Mouse (Mus musculus) NIH3T3 (cell line): Measurements from ENCODE around the gene Gm5346.
"Not testable (repeated sequence)": the region's sequence is repeated elsewhere in the genome, so short reads cannot be mapped to it uniquely, and the experiment has no call there.

ENCODE experiments used
- DNase-seq: peaks from one replicate; pipeline ENCODE4 v3.0.0-alpha.2; 2012; ENCODE audit warnings: low read depth

The Gm5346 gene

GRCm38 (mm10) chr8:43627176-43627575, at the start of gene Gm5346:
TSS of gene Gm5346 (minus strand) at chr8:43627276.
- no peak for DNase-seq

GRCm38 (mm10) chr8:43616046-43616445, 11.0 kb downstream of the Gm5346 start:
- no peak for DNase-seq

- DNase-seq = not testable (repeated sequence)
These were observed 23.4 kb downstream of the Gm5346 start for GRCm38 (mm10) chr8:43603657-43604056.

- not testable (repeated sequence) for DNase-seq
These were observed 23.9 kb downstream of the Gm5346 start for GRCm38 (mm10) chr8:43603166-43603565.

- DNase-seq = not testable (repeated sequence)
These were observed 50.5 kb downstream of the Gm5346 start, which contains the start of gene Adam26a for GRCm38 (mm10) chr8:43576607-43577006. TSS of gene Adam26a (minus strand) at chr8:43576707.
